Mouse (Mus musculus): ENCODE data around the gene Alox12.

GRCm38 (mm10) chr11:70225798-70226601 is 29.2 kb downstream of the Alox12 start:
- TF ChIP-seq CTCF (IDR thresholded peaks at IDR 0.05; ENCODE audit: borderline replicate concordance, control insufficient read depth, extremely low read depth, insufficient read depth, low read length, poor library complexity), result no peak
- TF ChIP-seq POLR2A (IDR thresholded peaks at IDR 0.05; ENCODE audit: control insufficient read depth, extremely low read depth, insufficient read depth, low read length, poor library complexity), result no peak

All from thymus, adult 2 months (tissue).